12 mouse cellular contexts compared by ENCODE assay signal in the genomic region with DNA sequence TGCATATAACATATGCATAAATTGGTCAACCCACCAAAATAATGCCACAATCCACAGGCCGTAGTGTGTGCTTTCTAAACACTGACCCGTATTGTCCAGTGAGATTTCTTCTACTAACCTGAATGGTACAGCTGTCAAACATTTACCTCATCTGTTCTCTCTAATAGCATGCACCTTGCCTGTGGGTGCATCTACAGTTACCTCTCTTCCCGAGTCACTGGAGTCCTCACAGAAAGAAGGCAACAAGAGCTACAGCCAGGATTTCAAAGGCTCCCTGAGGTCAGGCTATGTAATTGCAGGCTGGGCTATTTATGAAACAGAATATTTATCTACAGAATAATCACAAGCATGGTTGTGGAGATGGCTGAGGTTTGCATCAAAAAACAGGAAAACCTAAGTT.
"Had no signal": no experiment of that assay in that cellular context is flagged by ENCODE, and none has a peak within 500 bp of the region (broad histone marks: within the 10 kb centered on the region; RNA-seq: fewer than 3 reads in every experiment).

No protein-coding gene starts in this region.

- ATAC-seq: intestine, embryonic 15.5 days; liver, postnatal 0 days; midbrain, embryonic 13.5 days had no signal

- H3K9me3 ChIP-seq: intestine, embryonic 15.5 days; limb, embryonic 15.5 days; liver, embryonic 13.5 days; lung, embryonic 15.5 days; midbrain, embryonic 13.5 days had no signal

- H3K4me2 ChIP-seq: intestine, embryonic 15.5 days; limb, embryonic 15.5 days; liver, embryonic 13.5 days; lung, embryonic 15.5 days; midbrain, embryonic 13.5 days had no signal

- H3K4me1 ChIP-seq: intestine, embryonic 15.5 days; limb, embryonic 15.5 days; liver, embryonic 13.5 days; lung, embryonic 15.5 days; midbrain, embryonic 13.5 days had no signal

- H3K27me3 ChIP-seq: intestine, embryonic 15.5 days; limb, embryonic 15.5 days; liver, embryonic 13.5 days; lung, embryonic 15.5 days; midbrain, embryonic 13.5 days had no signal

- H3K36me3 ChIP-seq: intestine, embryonic 15.5 days; limb, embryonic 15.5 days; liver, embryonic 13.5 days; lung, embryonic 15.5 days; midbrain, embryonic 13.5 days had no signal

- H3K9ac ChIP-seq: intestine, embryonic 15.5 days; limb, embryonic 15.5 days; liver, embryonic 13.5 days; liver, postnatal 0 days; lung, embryonic 15.5 days; midbrain, embryonic 13.5 days had no signal

- H3K27ac ChIP-seq: intestine, embryonic 15.5 days; limb, embryonic 15.5 days; liver, embryonic 13.5 days; lung, embryonic 15.5 days; midbrain, embryonic 13.5 days had no signal

- DNase-seq: layer of hippocampus, adult 9-11 months; layer of hippocampus, postnatal 36 days; liver, embryonic 13.5 days; liver, postnatal 0 days; right cerebral cortex, postnatal 25 days; spleen, adult 18-20 months; thymus, adult 18-20 months; thymus, postnatal 14 days had no signal

- H3K4me3 ChIP-seq: intestine, embryonic 15.5 days; limb, embryonic 15.5 days; liver, embryonic 13.5 days; lung, embryonic 15.5 days; midbrain, embryonic 13.5 days had no signal
